Mouse (Mus musculus): ENCODE measurements around the gene Wfdc15a.
A peak's percentile ranks its signal among the peaks of the same experiment; 100 is the strongest.

The Wfdc15a gene

DNA sequence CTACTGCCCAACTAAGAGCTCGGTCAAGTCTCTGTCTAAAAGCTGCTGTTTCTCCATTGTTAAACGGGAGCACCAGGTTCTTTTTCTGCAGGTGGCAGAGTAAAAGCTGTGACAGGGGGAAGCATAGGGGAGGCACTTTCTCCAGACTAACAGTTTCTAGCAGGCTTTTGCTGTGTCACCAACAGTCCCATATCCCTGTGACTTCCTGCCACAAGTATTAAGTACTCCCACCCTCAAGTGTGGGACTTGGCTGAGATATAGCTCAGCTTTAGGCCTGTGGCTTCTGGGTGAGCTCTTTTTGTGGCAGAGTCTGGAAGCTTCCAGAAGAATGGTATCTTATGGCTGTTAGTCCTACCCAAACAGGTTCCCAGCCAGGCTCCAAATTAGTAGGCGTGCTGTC, 24.1 kb downstream of the Wfdc15a start:
- no peak for DNase-seq

DNA sequence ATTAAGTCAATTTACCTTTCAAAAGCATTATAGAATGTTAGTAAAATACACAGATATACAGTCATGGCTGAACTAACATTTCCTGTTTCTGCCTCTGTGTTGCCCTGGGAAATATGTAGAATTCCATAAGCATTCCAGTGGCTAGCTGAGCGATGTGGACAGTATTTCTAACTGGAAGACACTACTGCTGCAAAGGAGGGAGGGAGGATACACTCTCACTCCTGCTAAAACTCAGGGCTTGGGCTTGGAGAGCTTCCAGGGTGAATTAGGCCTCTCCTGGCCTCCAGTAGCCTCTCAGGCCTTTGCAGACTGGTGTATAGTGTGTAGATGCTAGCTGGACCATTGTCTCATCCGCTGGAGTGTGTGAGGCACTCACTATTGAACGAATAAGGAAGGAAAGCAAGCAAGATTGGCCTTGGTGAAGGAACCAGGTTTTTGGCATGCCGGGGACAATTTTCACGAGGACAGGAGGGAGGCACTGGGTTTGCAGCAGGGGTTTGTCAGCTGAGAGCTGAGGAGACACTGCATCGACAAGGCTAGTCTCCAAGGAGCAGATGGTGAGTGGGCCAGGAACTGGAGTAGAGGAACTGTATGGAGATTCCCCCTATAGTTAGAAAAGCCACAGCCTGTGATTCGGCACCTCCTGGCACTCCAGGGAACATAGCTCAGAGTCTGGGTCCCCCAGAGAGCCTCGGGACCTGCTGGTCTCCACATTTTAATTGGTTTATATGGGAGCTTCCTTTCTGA, 25.1 kb downstream of the Wfdc15a start:
- no peak for DNase-seq

DNA sequence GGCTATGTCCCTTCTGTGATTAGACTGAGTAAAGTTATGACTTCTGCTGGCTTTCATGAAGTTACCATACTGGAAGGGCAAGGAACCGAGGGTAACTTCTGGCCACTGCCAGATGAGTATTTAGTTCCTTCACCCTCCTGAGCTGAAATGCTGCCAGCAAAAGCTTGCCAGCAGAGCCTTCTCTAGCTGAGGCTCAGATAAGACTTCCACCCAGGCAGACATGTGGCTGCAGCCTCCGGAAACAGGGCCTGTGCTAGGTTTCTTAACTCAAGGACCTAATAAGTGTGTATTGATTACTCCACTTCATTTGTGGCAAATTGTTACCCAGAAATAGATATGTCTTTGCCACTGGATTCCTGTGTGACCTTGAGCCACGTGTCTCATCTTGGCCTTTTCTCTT, 26.5 kb downstream of the Wfdc15a start:
- DNase-seq = peak in 1 of 2 experiments; percentile 14

DNA sequence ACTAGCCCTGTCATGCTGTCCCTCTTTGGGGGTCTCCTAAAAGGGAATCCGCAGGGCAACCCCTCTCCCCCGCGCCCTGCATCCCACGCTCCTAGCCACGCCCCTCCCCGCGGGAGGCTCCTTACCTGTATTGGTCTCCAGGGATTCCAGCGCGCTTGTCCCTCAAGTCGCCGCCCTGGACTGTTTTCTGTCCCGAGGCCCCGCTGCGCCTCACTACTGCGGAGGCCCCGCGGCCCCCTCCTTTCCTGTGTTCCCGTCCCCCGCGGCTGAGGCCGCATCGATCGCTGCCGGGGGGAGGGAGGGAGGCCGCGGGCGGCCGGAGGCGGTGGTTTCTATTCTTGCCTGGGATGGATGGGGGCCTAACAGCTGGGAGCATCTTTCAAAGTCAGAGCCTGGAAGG, 29.0 kb downstream of the Wfdc15a start, which contains the start of gene Kcns1:
Gene Kcns1, minus strand, starts transcription at position 212 of the 400 bp plus-strand sequence.
- no peak for DNase-seq

DNA sequence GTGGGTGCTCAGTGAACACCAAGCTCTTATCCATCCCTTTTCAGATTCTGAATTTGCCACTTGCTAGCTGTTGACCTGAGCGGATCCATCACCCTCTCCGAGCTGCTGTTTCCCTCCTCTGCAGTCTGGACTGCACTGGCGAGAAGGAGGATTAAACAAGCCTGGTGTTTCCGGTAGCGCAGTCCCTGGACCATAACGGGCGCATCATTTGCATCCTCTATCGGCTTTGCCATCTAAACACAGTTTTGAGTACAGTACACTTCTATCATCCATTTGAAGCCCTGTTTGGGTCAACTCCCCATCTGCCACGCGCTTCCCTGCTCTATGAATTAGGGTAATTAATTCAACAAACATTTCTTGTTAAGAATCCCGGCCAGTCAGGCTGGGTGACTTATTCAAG, 29.6 kb downstream of the Wfdc15a start:
- DNase-seq = no peak

DNA sequence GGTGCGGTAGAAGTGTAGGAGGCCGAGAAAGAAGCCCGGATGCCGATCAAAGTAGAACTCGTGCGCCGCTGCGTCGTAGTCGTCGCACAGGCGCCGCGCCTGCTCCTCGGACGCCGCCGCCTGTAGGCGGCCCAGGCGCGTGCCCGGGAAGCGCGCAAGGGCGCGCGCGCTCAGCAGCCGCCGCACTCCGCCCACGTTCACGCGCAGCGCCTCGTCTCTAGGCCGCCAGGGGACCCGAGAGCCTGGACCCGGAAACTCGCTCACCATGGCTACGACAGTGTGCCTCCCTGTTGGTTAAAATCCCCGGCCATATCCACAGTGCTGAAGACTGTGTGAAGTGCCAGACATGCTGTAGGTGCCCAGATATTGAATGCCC, 31.4 kb downstream of the Wfdc15a start:
- no peak for DNase-seq

DNA sequence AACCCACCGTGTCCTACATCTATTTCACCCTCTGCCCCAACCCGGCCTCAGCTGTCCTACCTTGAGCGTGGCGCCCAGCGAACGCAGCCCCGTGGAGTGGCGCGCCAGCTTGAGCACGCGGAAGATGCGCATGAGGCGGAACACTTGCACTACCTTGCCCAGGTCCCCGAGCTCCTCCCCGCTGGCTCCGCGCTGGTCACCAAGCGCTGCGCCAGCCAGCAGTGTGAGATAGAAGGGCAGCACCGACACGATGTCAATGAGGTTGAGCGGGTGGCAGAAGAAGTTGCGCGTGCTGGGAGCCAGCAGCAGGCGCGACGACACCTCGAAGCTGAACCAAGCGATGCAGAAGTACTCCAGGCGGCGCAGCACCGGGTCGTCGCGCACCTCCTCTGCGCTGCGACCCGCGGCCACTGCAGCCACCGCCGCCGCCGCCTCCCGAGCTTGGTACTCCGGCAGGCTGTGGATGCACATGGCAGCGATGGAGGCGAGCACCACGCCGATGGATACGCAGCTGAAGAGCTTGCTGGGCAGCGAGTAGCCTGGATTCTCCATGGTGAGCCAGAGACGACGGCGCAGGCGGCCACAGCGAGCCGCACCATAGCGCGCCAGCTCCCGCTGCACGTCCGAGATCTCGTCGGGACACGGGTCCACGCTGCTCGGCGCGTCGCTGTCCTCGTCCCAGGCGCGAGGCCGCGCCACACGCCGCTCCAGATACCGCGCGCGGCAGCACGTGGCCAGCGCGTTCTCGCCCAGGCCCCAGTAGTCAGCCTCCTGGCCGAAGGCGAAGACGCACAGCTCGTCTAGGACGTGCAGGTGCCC, 32.0 kb downstream of the Wfdc15a start:
- DNase-seq = no peak

DNA sequence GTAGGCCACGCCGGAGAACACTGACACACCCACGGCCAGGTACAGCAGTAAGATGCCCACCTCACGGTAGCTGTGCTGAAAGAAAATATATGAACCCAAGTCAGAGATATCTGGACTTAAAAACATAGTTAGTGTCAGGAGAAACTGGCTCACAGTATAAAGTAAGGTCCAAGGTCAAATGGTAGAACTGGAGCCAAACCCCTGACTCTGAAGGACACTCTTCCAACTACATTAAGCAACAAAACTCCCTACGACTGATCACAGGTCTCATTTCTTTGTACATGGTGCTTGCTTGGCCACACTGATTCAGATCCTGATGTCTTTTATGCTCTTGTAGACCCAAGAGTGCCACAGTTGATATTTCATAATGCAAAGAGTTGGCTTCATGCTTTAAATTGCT, 35.0 kb downstream of the Wfdc15a start:
- no peak for DNase-seq

DNA sequence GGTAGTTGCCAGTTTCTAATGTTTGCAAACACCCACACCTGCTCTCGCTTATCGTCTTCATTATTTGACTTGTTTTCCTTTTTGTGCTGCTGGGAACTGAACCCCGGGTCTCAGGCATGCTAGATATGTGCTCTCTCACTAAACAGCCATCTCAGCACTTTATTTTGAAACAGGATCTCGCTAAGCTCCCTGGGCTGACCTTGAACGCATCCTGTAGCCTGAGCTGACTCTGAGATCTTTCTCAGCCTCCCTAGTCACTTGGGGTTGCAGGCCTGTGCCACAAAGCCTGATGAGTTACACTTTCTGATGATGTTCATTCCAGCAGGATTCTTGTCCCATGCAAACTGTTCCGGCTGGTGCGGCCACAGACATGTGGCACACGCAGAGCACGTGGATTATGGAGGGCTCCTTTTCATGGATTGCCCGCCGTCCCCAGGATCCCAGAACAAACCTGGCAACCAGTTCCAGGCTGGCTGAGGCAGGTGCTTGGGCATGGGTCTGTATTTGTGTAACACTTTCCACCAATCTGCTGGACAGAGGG, 38.3 kb downstream of the Wfdc15a start:
- no peak for DNase-seq

DNA sequence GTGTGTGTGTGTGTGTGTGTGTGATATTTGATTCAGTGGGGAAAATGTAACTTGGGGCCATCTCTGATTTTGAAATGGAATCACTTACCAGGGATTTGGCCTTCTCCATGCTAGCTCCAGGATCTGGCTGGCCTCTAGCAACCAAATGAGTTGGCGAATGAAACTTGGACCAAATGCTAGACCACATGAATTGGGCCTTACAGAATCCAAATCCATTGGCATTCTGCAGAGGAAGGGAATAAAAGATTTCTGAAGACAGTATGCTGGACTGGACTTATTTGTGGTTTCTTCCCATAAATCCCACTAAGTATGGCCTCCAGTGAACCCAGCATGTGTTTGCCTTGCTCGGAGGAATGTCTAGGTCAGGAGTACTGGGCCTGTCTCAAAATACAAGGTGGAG, 41.1 kb downstream of the Wfdc15a start:
- DNase-seq = no peak

DNA sequence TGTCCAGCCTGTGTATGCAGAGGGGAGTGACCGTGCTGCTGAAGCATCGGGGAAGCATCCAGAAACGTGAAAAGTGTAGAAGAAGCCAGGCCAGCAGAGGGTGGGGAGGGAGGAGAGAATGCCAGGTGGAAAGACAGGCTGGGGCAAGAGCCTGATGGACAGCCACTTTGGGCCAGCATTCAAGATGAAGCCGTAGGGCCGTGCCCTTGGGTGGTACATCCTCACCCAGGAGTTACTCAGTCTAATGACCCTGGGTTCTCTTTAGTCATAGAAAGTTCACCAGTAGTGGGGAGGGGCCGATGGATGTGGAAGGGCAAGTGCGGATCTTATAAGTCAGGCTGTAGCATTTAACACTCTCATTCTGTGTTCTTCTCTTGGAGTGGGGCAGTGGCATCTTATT, 43.8 kb downstream of the Wfdc15a start:
- DNase-seq = no peak

DNA sequence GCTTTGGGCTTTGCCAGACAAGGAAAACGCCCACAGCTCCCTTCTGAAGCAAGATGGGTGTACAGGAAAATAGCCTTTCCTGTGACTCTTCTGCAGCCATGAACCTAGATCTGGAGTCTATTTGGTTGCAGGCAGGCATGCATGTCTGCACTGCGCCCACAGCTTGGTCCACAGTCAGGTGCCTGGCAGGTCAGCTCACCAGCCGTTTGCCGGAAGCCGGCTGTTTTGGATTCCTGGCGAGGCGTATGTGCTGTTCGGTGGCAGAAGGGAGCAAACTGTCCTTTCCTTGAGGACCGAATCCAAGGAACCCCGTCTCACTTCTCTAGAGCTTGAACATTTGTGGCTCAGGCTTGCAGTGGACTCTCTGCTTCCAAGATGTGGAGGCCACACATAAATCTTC, 45.9 kb downstream of the Wfdc15a start:
- DNase-seq = no peak

DNA sequence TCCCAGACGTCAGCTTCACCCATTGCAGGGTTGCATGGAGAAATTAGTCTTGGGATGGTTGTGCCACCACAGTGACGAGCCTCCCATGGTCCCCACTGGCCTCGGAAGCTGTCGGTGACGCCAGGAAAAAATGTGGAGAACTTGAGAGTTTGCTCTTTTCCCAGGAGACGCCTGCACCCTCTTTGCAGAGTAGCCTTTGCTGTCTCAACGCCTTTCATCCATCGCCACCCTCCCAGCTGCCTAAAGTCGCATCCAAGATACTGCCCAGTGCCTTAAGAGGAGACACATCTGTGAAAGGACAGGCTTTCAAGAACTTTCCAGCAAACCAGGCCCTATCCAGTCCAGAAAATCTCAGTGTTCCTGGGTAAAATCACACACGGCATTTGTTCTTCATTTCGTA, 47.6 kb downstream of the Wfdc15a start:
- DNase-seq = peak in 1 of 2 experiments; percentile 63

DNA sequence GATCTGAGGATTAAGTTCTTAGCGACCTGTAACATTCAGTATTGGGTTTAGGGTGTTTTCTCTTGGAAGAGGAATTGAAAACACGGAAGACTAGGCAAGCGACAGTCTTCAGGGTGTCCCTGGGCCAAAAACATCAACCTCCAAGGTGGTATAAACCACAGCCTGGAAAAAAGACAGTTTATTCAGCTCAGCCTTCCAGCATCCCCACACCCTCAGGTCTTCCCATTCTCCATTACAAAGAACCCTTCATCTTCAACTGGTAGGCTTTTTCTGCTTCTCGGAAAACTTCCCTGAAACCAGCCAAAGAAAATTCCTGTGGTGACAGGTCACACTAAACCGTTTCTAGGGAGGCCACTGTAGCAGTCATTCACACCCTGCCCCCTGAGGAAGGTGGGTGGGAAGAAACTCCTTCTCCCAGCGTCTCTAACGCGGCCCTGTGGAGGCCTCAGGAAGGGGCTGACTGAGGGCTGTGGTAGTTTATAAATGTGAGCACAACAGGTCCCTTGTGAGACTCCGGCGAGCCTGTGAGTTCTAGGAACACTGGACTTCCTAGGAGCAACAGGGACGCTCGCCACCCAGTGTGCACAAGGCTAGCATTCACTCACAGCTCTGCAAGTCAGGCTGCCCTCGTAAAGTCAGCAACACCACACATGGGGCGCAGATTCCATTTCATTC, 49.7 kb downstream of the Wfdc15a start:
- DNase-seq = no peak
